Mouse (Mus musculus) erythroblast, adult 5-6 weeks (primary cell): ENCODE results near the gene 1700024P04Rik. TPM values are rescaled to one million over a fixed set of nuclear protein-coding genes. Genes with fewer than 3 reads are reported as not detected.
"Not testable (repeated sequence)": the region's sequence is repeated elsewhere in the genome, so short reads cannot be mapped to it uniquely, and the experiment has no call there.

Experiments used
- ATAC-seq: replicated peaks from 2 replicates; pipeline ENCODE4 v1.8.0; 2016; ENCODE audit warnings: moderate number of reproducible peaks, mild to moderate bottlenecking, moderate TSS enrichment, inconsistent platforms; ENCODE audit not compliant: poor library complexity, low FRiP score, severe bottlenecking
- total RNA-seq, 2 experiments: library from RNA; stranded (forward) in 1 of 2; stranded (reverse) in 1 of 2; fragments of 150-400 nt in 1 of 2; fragments of 200-764, 138-1000 nt in 1 of 2; gene quantifications; 2 replicates each; pipeline versions ENCODE4 v1.2.3 to v1.2.4; 2015 to 2017; ENCODE audit warnings: low replicate concordance in 2 of 2

The 1700024P04Rik gene
- not detected in 2 replicates for total RNA-seq (2015; ENCODE audit: low replicate concordance)
- not detected in 2 replicates for total RNA-seq (2017; ENCODE audit: low replicate concordance)

DNA sequence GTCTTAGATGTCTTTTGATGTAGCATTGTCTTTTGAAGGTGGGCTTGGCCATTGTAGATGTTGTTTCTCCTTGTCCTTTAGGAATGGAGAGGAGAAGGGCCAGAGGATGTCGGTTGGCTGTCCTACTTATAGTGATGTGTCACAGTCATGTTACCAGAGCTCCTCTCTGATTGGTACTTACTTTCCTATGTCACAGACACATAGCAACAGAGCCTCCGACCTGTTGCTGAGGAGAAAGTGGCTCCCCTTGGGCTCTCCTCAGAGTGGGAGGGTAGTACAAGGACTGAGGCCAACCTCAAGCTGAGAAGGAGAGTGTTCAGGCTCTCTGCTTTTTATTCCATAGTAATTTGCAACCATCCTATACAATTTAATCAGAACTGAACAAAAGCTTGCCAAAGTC lies at the start of gene 1700024P04Rik:
1700024P04Rik (minus strand) TSS at position 101 of the 400 bp plus-strand sequence.
- no peak for ATAC-seq

GRCm38 (mm10) chr13:99031223-99032216 lies 47.2 kb upstream of the 1700024P04Rik start:
- no peak for ATAC-seq

GRCm38 (mm10) chr13:99030579-99031200 lies 46.3 kb upstream of the 1700024P04Rik start:
- ATAC-seq, result no peak

- ATAC-seq, result no peak
Observed at GRCm38 (mm10) chr13:99025268-99025667, 40.9 kb upstream of the 1700024P04Rik start.

DNA sequence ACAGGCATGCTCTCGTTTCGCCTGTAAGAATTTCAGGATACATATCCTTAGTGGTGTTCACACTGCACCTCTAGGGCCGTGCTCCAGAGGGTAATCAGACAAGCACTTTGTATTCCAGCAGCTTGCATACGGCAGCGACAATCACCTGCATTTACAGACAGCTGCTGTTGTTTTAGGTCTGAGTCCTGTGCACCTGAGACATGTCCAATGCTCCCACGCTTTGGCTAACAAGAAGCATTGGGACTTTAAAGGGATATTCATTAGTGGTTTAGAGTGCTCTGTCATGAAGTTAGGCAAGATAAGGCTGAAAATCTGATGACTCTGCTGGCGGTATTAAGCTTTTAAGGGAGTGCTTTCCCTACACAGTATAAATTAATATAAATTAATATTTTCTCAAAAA lies 37.7 kb upstream of the 1700024P04Rik start:
- no peak for ATAC-seq

- ATAC-seq, result no peak
Observed at GRCm38 (mm10) chr13:99021181-99021580, 36.8 kb upstream of the 1700024P04Rik start.

GRCm38 (mm10) chr13:99019831-99020669 lies 35.7 kb upstream of the 1700024P04Rik start:
- ATAC-seq, result peak; percentile 83

GRCm38 (mm10) chr13:99018526-99019201 lies 34.3 kb upstream of the 1700024P04Rik start:
- ATAC-seq, result peak; percentile 72

DNA sequence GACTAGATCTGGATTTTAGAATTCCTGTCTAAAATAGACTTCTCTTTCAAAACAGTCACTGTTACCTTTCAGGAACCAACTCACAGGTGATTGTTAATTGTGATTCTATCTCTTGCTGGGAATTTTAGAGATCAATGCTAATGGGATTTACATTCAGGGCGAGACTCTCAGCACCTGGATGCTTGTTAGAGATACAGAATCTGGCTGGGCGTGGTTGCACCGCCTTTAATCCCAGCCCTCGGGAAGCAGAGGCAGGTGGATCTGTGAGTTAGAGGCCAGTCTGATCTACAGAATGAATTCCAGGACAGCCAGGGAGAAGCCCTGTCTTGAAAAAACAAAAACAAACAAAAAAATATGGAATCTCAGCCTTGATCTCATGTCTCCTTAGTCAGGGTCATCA lies 32.3 kb upstream of the 1700024P04Rik start:
- ATAC-seq, result no peak

GRCm38 (mm10) chr13:99012891-99013290 lies 28.5 kb upstream of the 1700024P04Rik start:
- no peak for ATAC-seq

DNA sequence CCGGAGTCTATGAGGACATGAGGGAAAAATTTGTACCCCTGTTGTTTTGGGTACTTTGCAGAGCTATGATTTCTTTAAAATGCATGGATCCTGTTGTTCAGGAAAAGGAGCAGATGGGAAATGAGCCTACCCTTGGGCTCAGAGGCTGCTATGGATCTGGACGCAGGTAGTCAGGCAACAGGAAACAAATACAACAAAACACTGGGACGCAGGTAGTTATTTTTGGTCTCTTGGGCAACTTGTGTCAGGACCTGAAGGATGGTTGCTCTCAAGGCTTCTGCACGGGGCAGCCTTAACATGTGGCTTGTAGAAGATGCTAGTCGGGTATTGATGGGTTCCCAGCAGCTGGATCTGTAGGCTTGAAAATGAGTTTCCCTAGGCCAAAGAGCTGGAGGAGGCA lies 23.6 kb upstream of the 1700024P04Rik start:
- no peak for ATAC-seq

DNA sequence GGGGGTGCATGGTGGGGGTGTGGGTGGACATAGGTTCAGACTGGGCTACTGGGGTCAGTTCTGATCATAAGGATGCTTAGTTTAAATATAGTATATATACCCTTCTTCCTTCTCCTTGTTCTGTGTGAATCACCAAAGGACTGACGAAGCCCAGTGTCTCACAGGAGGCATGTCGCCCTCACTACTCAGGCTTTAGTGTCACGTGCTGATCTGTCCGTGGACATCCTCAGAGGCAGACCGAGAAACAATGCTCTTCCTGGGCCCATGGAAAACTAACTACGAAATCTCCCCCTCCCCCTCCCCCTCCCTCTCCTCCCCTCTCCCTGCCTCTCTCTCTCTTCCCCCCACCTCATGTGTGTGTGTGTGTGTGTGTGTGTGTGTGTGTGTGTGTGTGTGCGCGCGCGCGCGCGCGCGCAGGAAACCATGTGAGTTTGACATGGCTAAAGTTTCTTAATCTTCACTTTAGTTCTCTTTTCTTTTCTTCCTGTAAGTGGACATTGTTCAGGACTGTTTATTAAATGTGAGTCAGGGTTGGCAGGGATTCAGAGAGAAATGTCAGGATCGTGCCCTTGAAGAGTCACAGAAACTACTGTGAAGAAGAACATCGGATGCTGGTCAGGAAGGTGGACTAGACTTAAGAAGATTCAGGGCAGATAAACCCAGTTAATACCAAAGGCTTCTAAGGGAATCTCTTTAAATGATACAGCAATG lies 22.2 kb upstream of the 1700024P04Rik start:
- ATAC-seq, result no peak

DNA sequence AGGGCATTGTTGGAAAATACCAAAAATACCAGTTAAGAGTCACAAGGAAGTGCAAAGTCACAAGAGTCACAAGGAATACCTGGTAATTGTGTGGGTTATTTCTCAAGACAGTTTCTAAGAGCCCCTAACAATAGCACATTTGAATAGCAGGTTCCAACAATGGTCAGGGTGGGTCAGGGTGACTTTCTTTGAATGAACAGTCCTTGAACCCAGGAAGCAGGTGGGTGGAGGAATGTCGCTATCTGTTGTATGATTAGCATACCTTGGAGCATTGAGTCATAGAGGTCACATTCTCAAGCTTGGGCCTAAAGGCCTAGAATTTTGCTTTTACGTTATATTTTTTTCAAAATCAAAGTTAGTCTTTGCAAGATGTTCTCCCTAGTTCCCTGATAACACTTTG lies 17.3 kb upstream of the 1700024P04Rik start:
- ATAC-seq, result not testable (repeated sequence)

DNA sequence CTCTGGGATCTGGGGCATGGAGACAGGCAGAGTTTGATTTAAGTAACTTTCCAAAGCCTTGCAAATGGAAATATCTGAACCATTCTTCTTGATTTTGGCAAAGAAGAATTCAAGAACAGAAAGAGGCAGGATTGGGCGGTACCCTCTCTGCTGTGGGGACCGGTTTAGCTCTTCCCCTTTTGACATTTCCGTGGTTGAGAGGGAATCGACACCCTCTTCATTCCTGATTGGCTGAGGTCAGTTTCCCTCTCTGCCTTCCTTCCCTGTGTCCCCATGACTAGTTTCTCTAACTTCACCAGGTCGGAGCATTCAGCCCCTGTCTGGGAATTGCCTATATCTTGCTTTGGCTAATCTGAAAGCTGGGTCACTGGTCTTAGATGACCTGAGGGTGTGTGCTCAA lies 12.7 kb upstream of the 1700024P04Rik start:
- ATAC-seq, result no peak

DNA sequence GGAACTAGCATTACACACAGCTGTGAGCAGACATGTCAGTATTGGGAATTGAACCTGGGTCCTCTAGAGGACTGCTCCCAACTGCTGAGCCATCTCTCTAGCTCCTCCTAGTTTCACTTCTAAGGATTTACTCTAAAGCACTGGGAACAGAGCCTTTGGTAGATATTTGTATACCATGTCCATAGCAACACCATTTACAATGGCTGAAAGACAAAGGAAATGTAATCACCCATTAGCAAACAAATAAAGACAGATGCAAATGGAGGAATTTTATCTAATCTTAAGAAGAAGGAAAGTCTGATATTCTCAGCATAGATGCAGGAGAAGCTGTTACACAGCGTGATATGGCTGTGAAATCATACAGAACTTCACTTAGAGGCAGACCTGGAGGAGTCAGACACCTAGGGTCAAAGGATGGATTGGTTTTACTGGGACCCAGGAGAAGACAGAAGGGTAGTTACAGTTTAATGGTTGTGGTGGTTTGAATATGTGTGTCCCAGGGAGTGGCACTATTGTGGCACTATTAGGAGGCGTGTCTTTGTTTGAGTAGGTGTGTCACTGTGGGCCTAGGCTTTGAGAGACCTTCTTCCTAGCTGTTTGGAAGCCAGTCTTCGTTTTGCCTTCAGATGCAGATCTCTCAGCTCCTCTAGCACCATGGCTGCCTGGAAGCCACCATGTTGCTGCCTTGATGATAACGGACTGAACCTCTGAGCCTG lies 7.1 kb downstream of the 1700024P04Rik start:
- ATAC-seq, result no peak

GRCm38 (mm10) chr13:98976022-98976421 lies 8.3 kb downstream of the 1700024P04Rik start:
- not testable (repeated sequence) for ATAC-seq

GRCm38 (mm10) chr13:98972090-98972489 lies 12.3 kb downstream of the 1700024P04Rik start:
- ATAC-seq, result no peak

DNA sequence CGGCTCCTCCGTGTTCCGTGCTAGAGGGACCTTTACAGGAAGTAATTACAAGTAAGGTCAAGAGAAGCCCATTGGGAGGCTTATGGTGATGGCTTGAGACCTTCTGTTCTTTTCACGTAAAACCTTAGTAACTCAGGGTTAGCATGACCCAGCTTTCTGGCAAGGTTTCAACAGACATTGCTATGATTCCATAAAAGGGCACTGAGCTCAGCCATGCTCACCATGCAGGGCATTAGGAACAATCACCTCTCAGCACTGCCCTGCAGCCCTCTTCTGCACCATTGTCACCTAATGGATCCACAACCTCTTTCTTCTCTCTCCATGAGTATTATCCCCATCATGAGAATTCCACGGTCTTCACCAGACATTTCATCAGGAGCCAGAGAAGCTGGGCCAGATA lies 12.7 kb downstream of the 1700024P04Rik start:
- no peak for ATAC-seq
